Mouse (Mus musculus): ENCODE results near the gene Nubp2.

DNA sequence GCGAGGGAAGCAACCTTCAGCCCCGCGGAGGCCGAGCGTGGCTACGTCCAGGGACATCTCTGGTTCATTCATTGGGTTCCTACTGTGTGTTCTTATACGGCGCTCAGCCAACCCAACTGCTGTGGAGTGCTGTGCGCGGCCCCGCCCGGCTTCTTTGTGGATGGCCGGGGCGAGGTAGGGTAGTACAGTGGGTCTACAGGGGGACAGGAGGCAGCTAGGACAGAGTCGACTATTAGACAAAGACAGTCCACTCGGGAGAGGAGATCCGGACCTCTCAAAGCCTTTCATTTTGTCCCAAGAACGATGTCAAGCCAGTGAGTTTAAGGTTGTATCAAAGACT, 753 bp upstream of the Nubp2 start:
- TF ChIP-seq EP300 (IDR thresholded peaks at IDR 0.05) = no peak
- no peak for TF ChIP-seq CTCF (IDR thresholded peaks at IDR 0.05)

Data from lung, postnatal 0 days (tissue).